In genomic region chr15:86059835-86060380, GRCm38 (mm10) we compare ENCODE assay signal across 8 mouse cellular contexts. TPM values are rescaled to one million over a fixed set of nuclear protein-coding genes. Genes with fewer than 3 reads are reported as not detected.
DNase-seq lines count a peak whose midpoint lies in the region; ATAC-seq and TF ChIP-seq lines count a peak whose summit lies in the region.

No protein-coding gene starts in this region.

- no peaks in the 10 kb centered on the region for H3K27me3 ChIP-seq in kidney, embryonic 15.5 days
- no peaks in the 10 kb centered on the region for H3K27me3 ChIP-seq in kidney, adult 2 months (replicated peaks; ENCODE audit: control insufficient read depth, insufficient read depth, low read length)
- no peaks in the 10 kb centered on the region for H3K27me3 ChIP-seq in intestine, embryonic 15.5 days (replicated peaks)
- no peaks in the 10 kb centered on the region for H3K27me3 ChIP-seq in midbrain, postnatal 0 days (ENCODE audit: insufficient read depth, low read length)

- peak overlapping the region; percentile 82 for H3K4me2 ChIP-seq in kidney, embryonic 15.5 days
- H3K4me2 ChIP-seq in intestine, embryonic 15.5 days (replicated peaks), result peak overlapping the region; percentile 89
- H3K4me2 ChIP-seq in midbrain, postnatal 0 days (ENCODE audit: low read depth, low read length, poor library complexity, severe bottlenecking), result peak overlapping the region; percentile 89

- H3K9ac ChIP-seq in kidney, embryonic 15.5 days, result peak overlapping the region; percentile 86; the same call in 1 of the 2 replicates
- H3K9ac ChIP-seq in intestine, embryonic 15.5 days, result 0 out of 2 replicates have a peak overlapping the region, but pooled peaks have one; percentile 81
- peak overlapping the region; percentile 96 for H3K9ac ChIP-seq in midbrain, postnatal 0 days (replicated peaks; ENCODE audit: low read length, poor library complexity, severe bottlenecking)

- H3K36me3 ChIP-seq in kidney, embryonic 15.5 days, result no peaks in the 10 kb centered on the region
- no peaks in the 10 kb centered on the region for H3K36me3 ChIP-seq in kidney, adult 2 months (ENCODE audit: control insufficient read depth, insufficient read depth, low read length)
- no peaks in the 10 kb centered on the region for H3K36me3 ChIP-seq in intestine, embryonic 15.5 days
- no peaks in the 10 kb centered on the region for H3K36me3 ChIP-seq in midbrain, postnatal 0 days (ENCODE audit: insufficient read depth, low read length)

- no peak for TF ChIP-seq CTCF in kidney, adult 2 months (conservative IDR thresholded peaks at IDR 0.05; ENCODE audit: insufficient read depth, insufficient read length, low read depth, low read length)
- TF ChIP-seq CTCF in embryonic fibroblast, embryonic 13.5 days (IDR thresholded peaks at IDR 0.05; ENCODE audit: borderline replicate concordance, insufficient read depth, low read length), result no peak
- TF ChIP-seq CTCF in midbrain, postnatal 0 days (IDR thresholded peaks at IDR 0.05), result no peak

- no peak for ATAC-seq in kidney, embryonic 15.5 days (replicated peaks; ENCODE audit: low FRiP score)
- ATAC-seq in intestine, embryonic 15.5 days, result no peak
- no peak for ATAC-seq in midbrain, postnatal 0 days (ENCODE audit: low FRiP score)

- H3K27ac ChIP-seq in kidney, embryonic 15.5 days, result 0 out of 2 replicates have a peak overlapping the region, but pooled peaks have one; percentile 3
- H3K27ac ChIP-seq in kidney, adult 2 months (ENCODE audit: insufficient read depth, low read depth, low read length), result no peak overlapping the region
- H3K27ac ChIP-seq in embryonic fibroblast, embryonic 13.5 days (ENCODE audit: insufficient read depth, low read length), result no peak overlapping the region
- no peak overlapping the region for H3K27ac ChIP-seq in intestine, embryonic 15.5 days
- H3K27ac ChIP-seq in midbrain, postnatal 0 days (ENCODE audit: low read depth, low read length), result no peak overlapping the region; the same call in 1 of the 2 replicates

- WGBS in kidney, embryonic 15.5 days, result 73% methylated on average over 7 of the region's 7 CpGs
- 75% methylated on average over 7 of the region's 7 CpGs for WGBS in kidney, adult 2 months
- 77% methylated on average over 7 of the region's 7 CpGs for WGBS in intestine, embryonic 15.5 days
- 73% methylated on average over 7 of the region's 7 CpGs for WGBS in midbrain, postnatal 0 days

- peak overlapping the region; percentile 91 for H3K4me3 ChIP-seq in kidney, embryonic 15.5 days (replicated peaks)
- H3K4me3 ChIP-seq in kidney, adult 2 months (ENCODE audit: insufficient read depth, low read depth, low read length), result no peak overlapping the region
- H3K4me3 ChIP-seq in embryonic fibroblast, embryonic 13.5 days (ENCODE audit: insufficient read depth, low read length), result peak overlapping the region; percentile 61; the same call in 1 of the 2 replicates
- H3K4me3 ChIP-seq in intestine, embryonic 15.5 days (replicated peaks), result 0 out of 2 replicates have a peak overlapping the region, but pooled peaks have one; percentile 86
- peak overlapping the region; percentile 85; the same call in 1 of the 2 replicates for H3K4me3 ChIP-seq in midbrain, postnatal 0 days (ENCODE audit: low read depth, low read length)

- DNase-seq in kidney, adult 2 months, result no peak
- no peak for DNase-seq in midbrain, postnatal 0 days (ENCODE audit: low spot score)
- DNase-seq in spleen, adult 12 weeks (ENCODE audit: low spot score), result no peak
- DNase-seq in retina, postnatal 1 day, result no peak
- DNase-seq in frontal cortex, postnatal 14 days (ENCODE audit: low spot score in 2 of 2), result no peak

- no peak for TF ChIP-seq POLR2A in kidney, adult 2 months (IDR thresholded peaks at IDR 0.05; ENCODE audit: low read depth, low read length)
- TF ChIP-seq POLR2A in embryonic fibroblast, embryonic 13.5 days (IDR thresholded peaks at IDR 0.05; ENCODE audit: low read depth, low read length), result no peak

- peaks cover 78% of the 10 kb centered on the region for H3K4me1 ChIP-seq in kidney, embryonic 15.5 days
- peaks cover 23% of the 10 kb centered on the region; the same call in 1 of the 2 replicates for H3K4me1 ChIP-seq in kidney, adult 2 months (ENCODE audit: control insufficient read depth, insufficient read depth, low read length)
- H3K4me1 ChIP-seq in embryonic fibroblast, embryonic 13.5 days (ENCODE audit: control insufficient read depth, insufficient read depth, low read length), result peaks cover 10% of the 10 kb centered on the region; the same call in 1 of the 2 replicates
- peaks cover 46% of the 10 kb centered on the region for H3K4me1 ChIP-seq in intestine, embryonic 15.5 days (replicated peaks)
- peaks cover 38% of the 10 kb centered on the region for H3K4me1 ChIP-seq in midbrain, postnatal 0 days (ENCODE audit: insufficient read depth, low read length)

- no peaks in the 10 kb centered on the region for H3K9me3 ChIP-seq in kidney, embryonic 15.5 days (replicated peaks)
- no peaks in the 10 kb centered on the region for H3K9me3 ChIP-seq in intestine, embryonic 15.5 days
- no peaks in the 10 kb centered on the region for H3K9me3 ChIP-seq in midbrain, postnatal 0 days (ENCODE audit: low read length)

RNA-seq across cellular contexts. Expression of gene Gramd4, which starts 2.4 kb away (rescaled TPM):
- 14.1 and 17.4 TPM in 2 replicates for polyA plus RNA-seq in kidney, embryonic 15.5 days (2015; fragmentation: Nextera tagmentation; extraction: Ambion mirVana)
- polyA plus RNA-seq in kidney, adult 2 months (2012; rRNA removed), result 18.9 and 20.6 TPM in 2 replicates
- 18.0 and 31.4 TPM in 2 replicates for polyA plus RNA-seq in embryonic fibroblast, embryonic 13.5 days (2011; ENCODE audit: insufficient read length, low read depth, missing spikeins)
- polyA plus RNA-seq in intestine, embryonic 15.5 days (2015; fragmentation: Nextera tagmentation; extraction: Ambion mirVana), result 12.4 and 13.6 TPM in 2 replicates
- 43.4 and 47.6 TPM in 2 replicates for total RNA-seq in midbrain, postnatal 0 days (2014; rRNA removed)
- polyA plus RNA-seq in midbrain, postnatal 0 days (2015; fragmentation: Nextera tagmentation; extraction: Ambion mirVana), result 21.5 and 22.5 TPM in 2 replicates

RNA-seq across cellular contexts. Expression of gene Celsr1, which starts 26.3 kb away (rescaled TPM):
- 3.7 and 3.9 TPM in 2 replicates for polyA plus RNA-seq in kidney, embryonic 15.5 days (2015; fragmentation: Nextera tagmentation; extraction: Ambion mirVana)
- polyA plus RNA-seq in kidney, adult 2 months (2012; rRNA removed), result 12.4 and 16.8 TPM in 2 replicates
- 0.20 and 0.91 TPM in 2 replicates for polyA plus RNA-seq in embryonic fibroblast, embryonic 13.5 days (2011; ENCODE audit: insufficient read length, low read depth, missing spikeins)
- polyA plus RNA-seq in intestine, embryonic 15.5 days (2015; fragmentation: Nextera tagmentation; extraction: Ambion mirVana), result 1.1 TPM in 2 replicates
- total RNA-seq in midbrain, postnatal 0 days (2014; rRNA removed), result 13.7 and 15.0 TPM in 2 replicates
- 0.60 and 0.79 TPM in 2 replicates for polyA plus RNA-seq in midbrain, postnatal 0 days (2015; fragmentation: Nextera tagmentation; extraction: Ambion mirVana)
